Mouse (Mus musculus) adrenal gland, postnatal 14 days (tissue): ENCODE results near the gene Zfp281. TPM values are rescaled to one million over a fixed set of nuclear protein-coding genes. Genes with fewer than 3 reads are reported as not detected.

Experiments used
- DNase-seq: peaks from one replicate; pipeline ENCODE4 v3.0.0; 2021; ENCODE audit warnings: mixed read lengths
- total RNA-seq: library from RNA; stranded (reverse); gene quantifications from 2 replicates; pipeline ENCODE4 v1.2.3, GENCODE M21; 2021

Gene Zfp281
- total RNA-seq, 1 experiment from 2014 or later, result 16.3 TPM

DNA sequence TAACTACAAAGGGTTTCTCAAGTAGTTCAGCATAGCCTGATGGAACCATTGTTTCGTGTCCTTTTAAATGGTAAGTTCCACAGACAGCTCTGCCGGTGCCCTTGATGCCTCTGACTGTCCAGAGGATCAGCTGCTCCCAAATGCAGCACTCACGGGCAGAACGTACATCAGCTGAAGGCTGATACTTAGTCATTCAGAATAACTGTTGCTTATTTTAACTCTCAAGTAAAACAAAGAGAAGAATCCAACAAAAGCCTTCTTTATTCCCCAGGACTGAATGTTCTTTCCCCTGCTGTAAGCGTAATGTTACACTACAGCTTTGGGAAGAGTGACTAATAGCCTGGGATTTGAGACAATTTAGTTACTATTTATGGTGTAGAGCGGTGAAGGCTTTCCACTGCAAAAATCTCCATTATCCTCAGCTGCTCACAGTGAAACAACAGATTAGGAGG lies 11.4 kb upstream of the Zfp281 start:
- DNase-seq, result peak; percentile 50

DNA sequence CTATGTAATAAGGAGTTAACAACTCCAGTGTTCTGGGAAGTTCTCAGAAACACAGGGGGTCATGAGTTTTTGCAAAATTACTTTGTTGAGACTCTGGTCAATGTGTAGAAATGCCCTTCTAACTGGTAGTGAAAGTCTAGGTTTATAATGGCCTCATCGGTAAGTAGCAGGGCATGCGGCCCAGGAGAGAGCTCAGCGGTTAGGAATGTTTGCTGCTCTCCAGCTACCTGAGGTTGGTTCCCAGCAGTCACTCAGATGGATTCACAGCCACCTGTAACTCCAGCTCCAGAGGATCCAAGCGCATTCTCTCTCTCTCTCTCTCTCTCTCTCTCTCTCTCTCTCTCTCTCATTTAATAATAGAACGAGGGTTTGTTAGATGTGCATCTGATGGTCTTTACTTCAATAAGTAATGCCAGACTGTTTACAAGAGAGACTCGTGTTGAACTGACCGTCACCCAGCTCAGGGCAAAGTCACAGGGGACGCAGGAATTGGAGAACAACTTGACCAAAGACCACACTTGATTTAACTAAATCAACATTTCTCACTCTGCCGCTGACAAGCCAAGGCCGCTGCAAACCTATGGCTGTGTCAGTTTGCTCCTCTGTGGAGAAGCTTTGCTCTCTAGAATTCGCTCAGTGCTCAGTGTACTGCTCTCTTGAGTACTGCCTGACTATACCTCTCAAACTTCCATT lies 9.8 kb upstream of the Zfp281 start:
- no peak for DNase-seq

- DNase-seq, result no peak
Observed at GRCm38 (mm10) chr1:136617163-136617788, 7.4 kb upstream of the Zfp281 start.

GRCm38 (mm10) chr1:136618570-136618969 lies 6.1 kb upstream of the Zfp281 start:
- DNase-seq, result no peak

- DNase-seq, result peak; percentile 72
Observed at GRCm38 (mm10) chr1:136625019-136625895, 556 bp downstream of the Zfp281 start.

- no peak for DNase-seq
Observed at GRCm38 (mm10) chr1:136626141-136626540, 1.4 kb downstream of the Zfp281 start.

DNA sequence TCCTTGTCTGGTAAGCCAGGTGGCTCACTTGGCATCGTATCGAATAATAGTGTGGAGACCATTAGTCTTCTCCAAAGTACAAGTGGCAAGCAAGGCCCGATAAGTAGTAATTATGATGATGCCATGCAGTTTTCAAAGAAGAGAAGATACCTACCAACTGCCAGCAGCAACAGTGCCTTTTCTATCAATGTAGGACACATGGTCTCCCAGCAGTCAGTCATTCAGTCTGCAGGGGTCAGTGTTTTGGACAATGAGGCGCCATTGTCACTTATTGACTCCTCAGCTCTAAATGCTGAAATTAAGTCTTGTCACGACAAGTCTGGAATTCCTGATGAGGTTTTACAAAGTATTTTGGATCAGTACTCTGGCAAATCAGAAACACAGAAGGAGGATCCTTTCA lies 2.1 kb downstream of the Zfp281 start:
- no peak for DNase-seq

GRCm38 (mm10) chr1:136627591-136627990 lies 2.9 kb downstream of the Zfp281 start:
- no peak for DNase-seq

GRCm38 (mm10) chr1:136632891-136633290 lies 8.2 kb downstream of the Zfp281 start:
- no peak for DNase-seq

- no peak for DNase-seq
Observed at GRCm38 (mm10) chr1:136635644-136636043, 10.9 kb downstream of the Zfp281 start.

DNA sequence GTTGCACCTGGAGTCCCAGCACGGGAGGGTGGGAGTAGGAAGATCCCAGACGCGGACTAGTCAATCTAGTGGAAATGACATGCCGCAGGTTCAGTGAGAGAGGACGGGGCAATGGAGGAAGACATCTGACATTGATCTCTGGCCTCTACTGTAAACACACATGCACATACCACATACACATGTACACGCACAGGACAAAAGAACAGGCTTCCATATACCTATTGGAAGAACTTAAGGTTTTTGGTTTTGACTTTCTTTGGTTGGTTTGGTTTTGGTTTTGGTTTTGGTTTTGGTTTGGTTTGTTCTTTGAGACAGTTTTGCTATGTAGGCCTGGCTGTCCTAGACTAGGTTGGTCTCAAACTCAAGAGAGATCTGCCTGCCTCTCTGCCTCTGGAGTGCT lies 12.2 kb downstream of the Zfp281 start:
- no peak for DNase-seq

- DNase-seq, result no peak
Observed at GRCm38 (mm10) chr1:136637696-136638095, 13.0 kb downstream of the Zfp281 start.

- DNase-seq, result no peak
Observed at GRCm38 (mm10) chr1:136638211-136638610, 13.5 kb downstream of the Zfp281 start.

DNA sequence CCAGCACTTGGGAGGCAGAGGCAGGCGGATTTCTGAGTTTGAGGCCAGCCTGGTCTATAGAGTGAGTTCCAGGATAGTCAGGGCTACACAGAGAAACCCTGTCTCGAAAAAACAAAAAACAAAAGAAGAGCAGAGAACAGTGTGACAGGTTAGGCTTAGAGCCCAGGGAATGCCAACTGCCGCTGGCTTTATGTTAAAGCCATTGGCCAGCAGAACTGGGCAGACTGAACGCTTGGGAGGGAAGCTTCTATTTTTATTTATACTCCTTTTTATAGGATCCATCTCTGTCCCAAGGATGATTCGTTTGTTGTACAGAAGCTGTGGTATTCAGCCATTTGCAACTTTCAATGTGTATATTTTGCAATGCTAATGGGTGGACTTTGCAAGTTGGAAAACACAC lies 14.0 kb downstream of the Zfp281 start:
- no peak for DNase-seq

- DNase-seq, result no peak
Observed at GRCm38 (mm10) chr1:136639221-136639620, 14.5 kb downstream of the Zfp281 start.

DNA sequence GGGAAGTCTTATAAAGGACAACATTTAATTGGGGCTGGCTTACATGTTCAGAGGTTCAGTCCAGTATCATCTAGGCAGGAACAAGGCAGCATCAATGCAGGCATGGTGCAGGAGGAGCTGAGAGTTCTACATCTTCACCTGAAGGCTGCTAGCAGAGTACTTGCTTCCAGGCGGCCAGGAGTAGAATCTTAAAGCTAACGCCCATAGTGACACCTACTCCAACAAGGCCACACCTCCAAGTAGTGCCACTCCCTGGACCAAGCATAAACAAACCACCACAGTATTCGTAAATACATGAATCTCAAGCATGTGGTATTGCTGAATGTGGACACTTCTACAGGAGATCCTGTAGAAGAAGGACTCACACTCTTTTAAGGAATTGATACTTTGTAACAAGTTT lies 18.0 kb downstream of the Zfp281 start:
- DNase-seq, result no peak

DNA sequence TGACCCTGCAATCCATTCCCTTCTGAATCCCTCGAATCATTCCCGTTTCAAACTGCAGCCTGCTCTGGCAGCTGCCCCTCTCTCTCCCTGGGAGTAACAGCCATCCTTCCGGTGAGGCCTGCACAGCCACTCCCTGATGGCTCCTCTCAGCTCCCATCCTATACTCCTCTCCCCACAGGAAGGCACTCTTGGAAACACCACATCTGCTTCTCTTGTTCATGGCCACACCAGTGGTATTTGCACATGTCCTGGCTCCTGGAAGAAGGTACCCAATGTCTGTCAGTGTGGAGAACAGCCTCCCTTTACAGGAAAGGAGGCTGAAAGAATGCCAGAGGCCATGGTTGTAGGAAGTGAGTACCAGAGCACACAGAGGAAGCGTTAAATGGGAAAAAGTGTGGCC lies 19.8 kb downstream of the Zfp281 start:
- no peak for DNase-seq

DNA sequence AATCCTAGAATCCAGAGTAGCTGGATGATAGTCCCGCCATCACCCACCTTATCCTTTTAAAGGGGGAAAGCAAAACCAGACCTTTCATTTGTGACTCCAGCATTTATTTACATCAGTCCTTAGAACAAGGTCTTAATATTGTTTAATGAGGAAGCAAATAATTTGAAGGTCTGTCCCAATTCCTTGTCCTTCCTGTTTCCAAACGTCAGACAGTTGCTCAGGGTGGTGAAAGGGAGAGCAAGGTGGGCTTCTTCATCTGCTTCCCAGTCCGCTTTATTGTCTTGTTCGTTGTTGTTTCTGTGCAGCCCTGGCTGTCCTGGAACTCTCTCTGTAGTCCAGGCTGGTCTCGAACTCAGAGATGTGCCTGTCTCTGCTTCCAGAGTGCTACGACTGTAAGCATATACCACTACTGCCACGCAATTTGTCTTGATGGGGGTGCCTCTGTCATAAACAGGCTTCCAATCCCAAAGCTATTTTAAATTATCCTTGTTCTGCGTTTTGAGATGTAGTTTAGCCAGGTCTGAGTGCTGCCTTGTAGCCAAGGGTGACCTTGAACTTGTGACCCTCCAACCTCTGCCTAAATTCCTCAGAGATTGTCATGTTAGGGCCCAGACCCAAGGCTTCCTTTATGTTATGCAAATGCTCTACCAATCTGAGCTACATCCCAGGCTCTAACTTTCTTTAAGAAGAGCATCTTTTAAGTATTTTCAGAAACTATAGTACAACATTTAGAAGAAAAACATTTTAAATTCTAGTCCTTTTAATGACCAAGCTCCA lies 21.3 kb downstream of the Zfp281 start:
- DNase-seq, result no peak

DNA sequence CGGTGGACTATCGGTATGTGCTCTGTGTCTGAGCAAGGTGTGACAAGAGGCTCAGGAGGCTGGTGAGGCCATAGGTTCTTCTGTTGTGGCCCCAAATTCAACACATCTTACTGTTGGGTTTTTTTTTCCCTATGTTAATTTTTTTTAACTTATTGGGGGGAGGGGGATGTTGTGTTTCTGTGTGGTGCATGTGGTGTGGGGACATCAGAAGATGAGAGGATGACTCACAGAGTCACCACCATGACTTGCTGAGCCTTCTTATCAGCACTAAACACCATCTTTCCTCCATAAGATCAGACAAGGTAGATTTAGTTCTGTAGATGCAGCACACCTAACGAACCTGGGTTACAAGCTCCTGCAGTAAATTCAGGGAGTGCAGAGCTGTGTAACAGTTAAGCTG lies 27.4 kb downstream of the Zfp281 start:
- no peak for DNase-seq

DNA sequence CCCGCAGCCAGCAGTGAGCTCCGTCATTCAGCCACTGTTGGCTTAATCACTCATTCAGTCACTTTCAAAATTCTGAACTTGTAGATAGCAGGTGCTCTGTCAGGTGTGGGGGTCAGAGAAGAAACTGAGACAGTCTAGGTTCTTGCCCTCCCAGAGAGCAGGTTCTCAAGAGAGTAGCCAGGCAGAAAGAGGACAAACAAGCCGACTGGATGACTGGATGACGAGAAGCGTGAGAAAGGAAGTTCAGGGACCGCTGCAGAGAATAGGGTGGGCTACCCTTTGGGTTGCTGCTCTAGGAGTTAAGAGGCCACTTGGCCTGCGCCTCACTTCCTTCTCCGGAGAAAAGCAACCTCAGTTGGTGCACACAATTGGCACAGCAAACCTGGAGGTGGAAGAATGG lies 28.8 kb downstream of the Zfp281 start:
- DNase-seq, result no peak

DNA sequence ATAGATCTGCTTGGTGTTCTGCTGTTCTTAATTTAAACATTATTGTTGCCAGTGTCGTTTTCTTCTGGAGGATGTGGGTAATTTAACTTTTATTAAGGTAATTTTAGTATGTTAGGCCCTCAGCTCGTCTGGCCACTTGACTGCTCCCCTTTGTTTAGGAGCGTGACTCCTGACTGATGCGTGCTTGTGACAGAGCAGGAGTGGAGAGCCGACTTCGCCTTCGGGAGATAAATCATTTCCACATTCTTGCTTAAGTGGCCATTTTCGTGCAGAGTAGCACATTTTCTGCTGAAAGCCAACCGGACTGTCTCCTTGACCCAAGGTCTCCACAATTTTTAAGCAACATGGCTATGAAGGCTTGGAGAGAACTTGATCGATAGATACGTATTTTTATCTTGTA lies 29.7 kb downstream of the Zfp281 start:
- DNase-seq, result no peak

GRCm38 (mm10) chr1:136656619-136657018 lies 31.9 kb downstream of the Zfp281 start:
- DNase-seq, result peak; percentile 50
